Mouse (Mus musculus) spleen, embryonic (tissue): ENCODE measurements around the gene Emid1.

Experiments used
- CTCF ChIA-PET: fragments of 350-600 bp; sonication (Branson Sonifier 250); formaldehyde crosslinking; loops from one replicate; lab custom pipeline; 2022; lab: Charles Lee

Emid1 gene

DNA sequence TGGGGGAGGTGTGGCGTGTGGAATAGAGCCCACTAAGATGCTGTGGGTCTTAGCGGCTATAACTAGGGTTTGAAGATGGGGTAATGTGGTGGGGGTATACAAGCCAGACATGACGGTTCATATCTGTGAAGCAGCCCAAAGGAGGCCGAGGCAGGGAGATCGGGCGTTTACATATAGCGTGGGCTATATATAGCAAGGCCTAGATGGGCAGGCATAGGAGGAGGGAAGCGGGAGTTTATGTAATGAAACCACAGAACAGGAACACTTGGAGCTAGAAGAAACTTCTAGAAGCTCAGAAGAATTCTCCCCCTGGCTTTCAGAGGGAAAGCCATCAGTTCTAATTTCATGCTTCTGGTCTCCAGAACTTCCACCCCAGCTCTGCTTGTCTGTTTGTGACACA, 11.4 kb upstream of the Emid1 start:
- CTCF ChIA-PET = no interaction called here

DNA sequence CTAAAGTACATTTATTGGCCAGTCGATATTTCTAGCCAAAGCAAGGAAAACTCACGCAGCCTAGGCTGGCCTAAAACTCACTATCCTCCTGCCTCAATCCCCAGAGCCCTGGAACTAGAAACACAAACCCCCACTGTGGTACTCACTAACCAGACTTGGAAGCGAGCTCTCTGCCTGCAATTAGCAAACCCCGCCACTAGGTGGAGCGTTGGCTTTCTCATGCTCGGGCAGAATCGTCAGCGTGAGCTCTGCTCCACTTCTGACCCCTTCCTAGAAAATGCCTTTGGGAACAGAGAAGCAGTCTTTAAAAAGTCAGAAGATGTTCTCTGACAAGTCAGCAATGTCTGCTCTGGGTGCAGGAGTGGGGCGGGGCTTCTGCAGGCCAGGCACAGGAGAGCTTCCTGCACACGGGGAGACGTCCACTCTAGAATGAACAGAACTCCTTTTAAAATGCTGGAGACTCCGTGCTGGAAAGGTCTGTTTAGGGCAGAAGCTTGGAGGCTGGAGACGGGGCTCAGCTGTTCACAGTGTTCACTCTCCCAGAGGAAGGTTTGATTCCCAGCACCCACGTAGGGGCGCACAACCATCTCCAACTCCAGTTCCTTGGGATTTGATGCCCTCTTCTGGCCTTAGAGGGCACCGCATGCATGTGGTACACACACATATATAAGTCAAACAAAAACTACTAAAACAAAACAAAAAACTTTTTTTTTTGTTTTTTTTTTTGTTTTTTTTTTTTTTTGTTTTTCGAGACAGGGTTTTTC, 8.8 kb upstream of the Emid1 start:
- CTCF ChIA-PET = interaction anchor here (0.6 to 1.7 kb wide), 3 partner anchors 15 to 49 kb away, joined by 3 to 4 read pairs (median 4); no protein-coding TSS in a partner anchor

DNA sequence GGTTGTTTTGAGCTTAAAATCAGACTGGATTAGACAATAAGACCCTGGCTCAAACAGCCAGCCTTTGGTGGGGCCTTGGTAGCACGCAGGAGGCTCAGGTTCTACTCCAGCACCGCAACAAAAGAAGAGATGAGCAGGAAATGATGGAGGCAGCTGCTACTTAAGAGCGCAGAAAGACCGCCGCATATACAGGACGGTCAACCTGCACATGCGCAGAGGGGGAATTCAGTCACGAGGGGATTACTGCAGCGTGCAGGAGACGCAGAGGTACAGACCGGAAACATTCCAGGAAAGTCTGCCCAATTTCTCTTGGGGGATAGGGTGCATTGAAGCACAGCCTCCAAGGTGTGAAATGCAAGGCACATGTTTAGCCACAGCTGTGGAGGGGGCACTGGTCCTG, 6.0 kb upstream of the Emid1 start:
- CTCF ChIA-PET = interaction anchor here (1.2 kb wide), 1 partner anchor 20 kb away, joined by 3 read pairs; no protein-coding TSS in a partner anchor

DNA sequence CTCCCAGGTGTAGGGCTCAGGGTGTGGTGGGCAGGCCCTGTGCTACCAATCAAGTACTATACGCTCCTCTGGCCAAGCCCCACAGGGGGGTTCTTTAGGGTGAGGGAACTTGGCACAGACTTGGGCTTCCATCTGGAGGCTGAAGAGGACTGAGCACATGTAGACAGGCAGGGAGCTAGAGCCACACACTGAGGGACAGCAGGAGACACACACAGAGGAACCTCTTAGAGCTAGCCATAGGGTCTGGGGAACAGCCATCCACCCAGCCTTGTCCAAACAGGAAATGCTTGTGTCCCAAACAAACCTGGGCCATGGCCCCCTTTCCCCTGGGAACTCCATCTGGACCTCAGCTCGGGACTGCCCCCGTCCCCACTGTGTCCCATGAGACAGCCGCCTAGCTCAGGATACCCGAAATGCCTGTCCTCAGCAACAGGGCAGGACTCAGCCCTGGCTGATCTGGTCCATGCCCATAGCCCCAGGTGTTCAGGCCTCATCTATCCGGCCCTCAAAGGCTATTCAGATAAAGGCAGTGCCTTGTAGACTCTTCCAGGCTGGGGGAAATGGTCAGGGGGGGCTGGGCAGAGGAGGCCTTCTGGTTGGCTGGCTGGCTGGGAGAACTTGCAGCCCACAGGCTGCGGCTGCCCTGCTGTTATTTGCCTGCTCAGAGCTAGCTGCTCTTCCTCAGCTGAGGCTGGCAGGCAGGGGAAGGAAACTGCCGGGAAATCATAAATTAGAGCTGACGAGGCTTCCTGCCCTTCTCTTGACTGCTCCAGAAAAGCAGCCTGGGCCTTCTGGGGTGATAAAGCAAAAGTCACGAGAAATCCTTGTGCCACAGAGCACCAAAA, 3.1 kb upstream of the Emid1 start:
- CTCF ChIA-PET = no interaction called here

DNA sequence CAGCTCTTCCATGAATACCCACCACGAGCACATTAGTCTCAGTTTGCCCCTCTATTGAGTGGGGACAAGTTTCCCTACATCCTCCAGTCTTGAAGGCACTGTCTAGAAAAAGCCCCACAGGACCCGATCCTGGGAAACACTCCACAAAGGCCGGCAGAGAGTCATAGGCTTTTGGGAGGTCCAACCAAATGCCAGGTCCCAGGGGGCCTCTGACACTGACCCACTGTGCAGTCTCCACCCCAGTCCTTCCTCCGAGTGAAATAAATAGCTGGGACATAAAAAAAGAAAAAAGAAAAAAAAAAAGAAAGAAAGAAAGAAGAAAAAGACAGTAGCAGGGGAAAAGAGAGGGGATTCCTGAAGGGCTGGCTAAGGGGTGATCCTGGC, 818 bp downstream of the Emid1 start:
- CTCF ChIA-PET = no interaction called here

DNA sequence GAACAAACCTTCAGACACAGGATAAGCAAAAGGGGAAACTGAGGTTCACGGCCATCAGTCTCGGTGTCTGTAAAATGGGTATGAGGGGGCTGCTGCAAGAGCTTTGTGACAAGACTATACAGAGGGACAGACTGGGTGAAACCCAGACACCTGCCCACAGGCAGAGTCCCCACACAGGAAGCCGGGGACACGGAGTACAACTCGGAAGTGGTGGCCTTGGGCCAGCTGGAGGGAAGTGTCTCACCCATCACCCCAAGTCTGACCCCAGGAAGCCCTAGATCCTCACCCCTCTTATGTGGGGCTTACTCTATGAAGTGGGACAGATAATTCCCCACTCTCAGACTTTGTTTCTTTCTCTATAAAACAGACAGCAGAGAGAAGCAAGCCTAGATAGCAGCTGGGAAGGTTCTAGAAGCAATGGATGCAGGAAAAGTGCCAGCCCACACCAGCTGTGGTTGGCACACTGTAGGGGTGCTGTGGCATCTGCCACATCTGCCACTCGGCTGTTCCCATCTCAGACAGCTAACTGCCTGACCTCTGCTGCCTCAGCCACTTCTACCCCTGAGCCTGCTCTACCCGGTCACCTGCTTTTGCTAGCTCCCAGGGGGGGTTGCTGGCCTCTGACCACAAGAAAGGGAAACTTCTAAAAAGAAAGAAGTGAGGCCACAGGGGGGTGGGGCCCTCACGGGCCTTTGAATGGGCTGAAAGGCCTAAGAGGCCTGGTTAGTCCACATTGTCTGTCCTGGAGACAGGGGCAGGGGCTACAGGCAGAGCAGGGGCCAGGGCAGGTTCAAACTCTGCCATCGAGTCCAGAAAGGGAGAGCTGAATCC, 1.4 kb downstream of the Emid1 start:
- CTCF ChIA-PET = interaction anchor here (0.7 kb wide), 2 partner anchors 25 to 770 kb away, joined by 3 to 5 read pairs; no protein-coding TSS in a partner anchor

DNA sequence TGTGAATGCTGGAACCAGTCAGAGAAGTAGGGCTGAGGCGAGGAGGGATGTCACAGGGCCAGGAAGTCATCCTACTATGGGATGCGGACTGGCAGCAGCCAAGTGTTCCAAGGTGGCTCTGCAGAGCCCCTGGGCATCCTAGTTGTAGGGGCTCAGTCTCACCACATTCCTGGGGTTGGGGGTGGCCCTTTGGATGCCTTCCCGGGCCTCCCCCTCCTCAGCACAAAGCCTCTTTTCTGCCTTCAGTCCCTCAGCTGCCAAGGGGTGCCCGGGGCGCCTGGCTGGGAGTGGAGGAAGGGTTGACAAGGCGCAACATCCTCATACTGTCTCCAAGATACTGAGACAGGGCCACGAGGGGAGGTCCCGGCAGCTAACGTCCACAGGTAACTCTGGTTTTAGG, 2.1 kb downstream of the Emid1 start:
- CTCF ChIA-PET = interaction anchor here (0.7 kb wide), 1 partner anchor 24 kb away, joined by 3 read pairs; no protein-coding TSS in a partner anchor

DNA sequence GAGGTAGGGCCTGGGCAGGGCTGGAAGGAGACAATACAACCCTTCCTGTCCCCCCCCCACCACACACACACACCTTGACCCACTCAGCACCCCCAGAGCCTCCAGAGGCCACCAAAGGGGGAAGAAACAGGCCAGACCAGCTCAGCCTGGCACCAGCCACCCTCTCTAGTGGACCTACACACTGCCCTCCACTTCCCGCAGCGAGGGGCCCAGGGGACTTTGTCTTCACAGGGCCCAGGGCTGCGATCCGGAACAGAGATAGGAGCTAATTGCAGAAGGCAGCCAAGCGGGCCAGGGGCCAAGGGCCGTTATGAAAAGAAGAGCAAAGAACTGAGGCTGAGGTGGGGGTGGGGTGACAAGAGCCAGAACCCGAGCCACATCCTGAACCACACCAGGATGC, 2.8 kb downstream of the Emid1 start:
- CTCF ChIA-PET = no interaction called here

DNA sequence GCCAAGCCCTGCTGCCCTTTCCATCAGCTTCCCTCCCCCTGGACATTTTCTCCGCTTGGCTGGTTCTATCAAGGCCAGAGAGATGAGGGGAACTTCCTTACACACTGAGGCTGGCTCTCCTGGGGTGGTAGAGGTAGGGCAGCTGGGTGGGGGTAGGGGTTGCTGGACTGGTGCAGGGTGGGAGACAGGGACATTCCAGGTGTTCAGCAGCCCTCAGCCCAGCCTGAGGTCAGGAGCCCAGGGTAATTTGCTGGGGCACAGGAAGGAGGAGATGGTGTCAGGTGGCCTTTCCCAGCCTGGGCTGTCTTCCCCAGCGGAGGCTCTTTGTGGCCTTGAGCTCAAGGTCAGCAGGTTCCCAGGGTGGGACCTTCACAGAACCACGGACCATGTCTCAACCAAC, 6.5 kb downstream of the Emid1 start:
- CTCF ChIA-PET = interaction anchor here (1.4 kb wide), 1 partner anchor 15 kb away, joined by 4 read pairs; no protein-coding TSS in a partner anchor

DNA sequence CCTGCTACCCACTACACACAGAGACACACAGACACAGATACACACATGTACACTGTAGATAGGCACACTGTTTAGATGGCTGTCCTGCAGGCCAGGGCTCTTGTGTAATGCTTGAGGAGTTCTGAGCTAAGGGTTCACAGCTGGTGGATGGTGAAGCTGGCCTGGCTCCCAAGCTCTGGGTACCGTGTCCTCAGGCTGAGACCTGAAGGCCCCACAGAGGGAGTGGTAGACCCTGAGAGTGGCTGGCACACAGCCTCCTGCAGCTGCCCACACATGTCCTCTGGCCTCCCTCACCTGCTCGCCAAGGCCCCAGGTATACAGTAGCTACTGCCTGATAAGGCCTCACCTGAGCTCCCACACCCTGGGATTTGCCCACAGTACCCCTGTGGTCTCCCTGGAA, 10.1 kb downstream of the Emid1 start:
- CTCF ChIA-PET = no interaction called here

DNA sequence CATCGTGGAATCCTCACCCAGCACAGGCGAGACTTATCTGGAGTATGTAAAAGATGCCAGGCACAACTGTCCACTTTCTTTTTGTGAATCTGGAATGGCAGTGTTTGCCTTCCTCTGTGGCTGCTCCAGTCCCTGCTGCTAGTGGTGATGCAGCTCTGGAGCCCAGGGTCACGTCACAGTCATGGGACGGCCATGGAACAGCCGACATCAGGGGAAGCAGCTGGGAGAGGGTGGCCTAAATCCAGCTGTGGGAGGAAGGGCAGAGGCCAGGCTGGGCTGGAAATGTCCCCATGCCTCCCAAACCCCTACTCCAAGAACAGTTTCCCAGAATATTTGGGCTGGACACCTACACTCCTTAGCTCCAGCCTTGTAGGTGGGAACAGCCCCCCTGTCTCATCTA, 10.8 kb downstream of the Emid1 start:
- CTCF ChIA-PET = no interaction called here

DNA sequence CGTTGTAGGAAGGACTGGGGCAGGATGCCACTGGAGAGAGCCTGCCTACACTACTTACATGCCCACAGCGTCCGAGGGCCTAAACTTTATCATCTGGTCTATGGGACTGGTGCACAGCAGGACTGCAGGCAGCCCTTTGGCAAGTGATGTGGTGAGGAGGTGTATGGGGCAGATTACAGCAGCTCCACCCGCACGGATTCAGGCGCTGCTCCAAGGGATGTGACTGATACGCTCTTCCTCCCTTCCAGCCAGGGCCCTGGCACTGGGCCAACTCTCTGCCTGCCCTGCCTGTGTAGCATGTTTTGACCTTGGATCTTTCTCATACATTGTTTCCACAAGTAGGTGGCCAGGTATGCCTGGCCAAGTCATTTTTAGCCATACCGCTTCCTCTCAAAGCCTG, 11.4 kb downstream of the Emid1 start:
- CTCF ChIA-PET = no interaction called here

DNA sequence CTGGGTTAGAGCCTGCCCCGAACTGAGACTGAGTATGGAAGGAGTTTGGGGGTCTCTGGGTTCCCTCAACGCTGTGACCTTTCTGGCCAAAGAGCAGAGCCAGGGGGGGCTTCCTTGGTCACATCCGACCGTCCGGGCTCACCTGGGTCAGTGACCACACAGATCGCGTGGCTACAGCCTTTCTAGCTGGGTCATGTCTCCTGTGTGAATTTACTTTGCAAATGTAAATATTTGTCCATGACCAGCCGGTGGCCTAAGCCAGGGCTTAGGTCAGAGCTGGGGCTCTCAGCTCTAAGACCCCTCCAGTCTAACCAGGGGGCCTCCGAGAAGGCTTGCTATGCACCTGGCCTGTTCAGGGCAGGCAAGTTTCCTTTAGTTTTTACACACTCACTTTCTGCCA, 12.7 kb downstream of the Emid1 start:
- CTCF ChIA-PET = no interaction called here

DNA sequence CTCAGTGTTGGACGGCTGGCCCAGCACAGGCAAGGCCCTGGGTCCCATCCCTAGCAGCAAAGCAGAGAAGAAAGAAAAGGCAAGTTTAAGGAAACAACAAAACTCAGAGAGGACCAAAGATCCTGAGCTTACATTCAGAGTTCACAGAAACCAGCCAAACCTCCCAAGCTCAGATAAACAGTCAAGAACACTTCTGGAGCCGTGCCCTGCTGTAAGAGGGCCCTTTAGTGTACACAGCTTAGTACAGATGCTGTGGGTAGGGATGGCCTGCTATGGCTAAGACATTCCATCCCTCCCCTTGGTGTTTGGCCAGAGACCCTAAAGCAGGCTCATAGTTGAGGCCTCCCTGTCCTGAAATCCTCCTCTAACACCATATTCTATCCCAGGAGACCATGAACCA, 13.4 kb downstream of the Emid1 start:
- CTCF ChIA-PET = interaction anchor here (0.7 kb wide), 1 partner anchor 57 kb away, joined by 3 read pairs; no protein-coding TSS in a partner anchor

DNA sequence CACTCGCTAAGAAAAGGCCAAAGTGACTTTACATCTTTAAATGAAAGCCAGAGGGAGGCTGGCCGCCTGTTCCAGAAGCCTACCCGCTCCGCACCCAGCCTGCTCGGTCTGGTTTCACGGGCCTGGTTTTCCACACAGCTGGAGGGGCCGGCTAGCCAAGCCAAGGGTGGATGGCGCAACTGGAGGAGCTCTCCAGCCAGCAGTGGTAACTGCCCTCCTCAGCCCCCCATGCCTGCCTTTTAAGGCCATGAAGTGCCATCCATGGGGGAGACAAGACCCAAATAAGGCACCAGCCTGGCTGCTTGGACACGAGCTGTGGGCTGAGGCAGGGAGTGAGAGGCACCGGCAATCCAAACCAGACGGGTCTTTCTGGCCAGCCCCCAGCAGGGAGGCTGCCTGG, 16.1 kb downstream of the Emid1 start:
- CTCF ChIA-PET = no interaction called here

DNA sequence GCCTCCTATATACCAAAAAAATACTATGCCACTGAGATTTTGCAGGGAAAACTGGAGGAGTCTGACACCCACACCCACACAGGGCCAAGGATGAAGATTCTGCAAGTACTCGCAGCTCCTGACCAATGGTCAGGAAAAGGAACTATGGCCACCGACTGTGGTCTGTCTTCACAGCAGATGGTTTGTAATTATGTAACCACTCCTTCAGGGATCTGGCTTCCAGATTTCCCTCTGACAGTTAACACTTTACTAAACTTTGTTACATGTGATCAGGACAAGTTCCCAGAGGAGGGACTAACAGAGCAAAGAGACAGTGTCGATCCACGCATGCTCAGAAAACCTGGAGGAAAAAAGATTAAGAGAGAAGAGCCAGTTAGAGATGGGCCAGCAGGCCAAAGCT, 19.3 kb downstream of the Emid1 start:
- CTCF ChIA-PET = no interaction called here

DNA sequence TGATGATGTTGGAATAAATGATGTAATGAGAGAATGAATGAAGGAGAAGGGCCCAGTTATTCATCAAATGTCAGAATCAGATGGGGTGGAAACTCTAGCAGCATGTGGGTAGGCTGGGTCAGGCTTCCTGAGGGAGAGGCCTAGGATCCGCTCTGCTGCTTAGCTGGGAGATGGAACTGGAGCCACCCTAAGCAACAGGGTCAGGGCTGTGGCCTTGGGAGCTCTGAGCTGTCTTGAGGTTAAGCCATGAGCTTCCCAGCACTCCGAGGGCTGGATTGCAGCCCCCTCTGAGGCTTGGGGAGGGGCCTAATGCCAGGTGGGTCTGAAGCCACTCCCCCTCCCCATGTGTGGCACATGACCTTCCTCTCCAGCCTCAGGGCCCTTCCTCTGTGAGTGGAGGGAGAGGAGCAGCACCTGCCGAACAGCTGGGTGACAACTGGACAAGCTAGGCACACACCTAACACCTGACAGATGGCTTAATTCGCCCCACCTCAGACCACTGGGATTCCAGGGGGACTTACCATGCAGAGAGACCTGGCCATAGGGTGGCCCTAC, 21.9 kb downstream of the Emid1 start:
- CTCF ChIA-PET = no interaction called here

DNA sequence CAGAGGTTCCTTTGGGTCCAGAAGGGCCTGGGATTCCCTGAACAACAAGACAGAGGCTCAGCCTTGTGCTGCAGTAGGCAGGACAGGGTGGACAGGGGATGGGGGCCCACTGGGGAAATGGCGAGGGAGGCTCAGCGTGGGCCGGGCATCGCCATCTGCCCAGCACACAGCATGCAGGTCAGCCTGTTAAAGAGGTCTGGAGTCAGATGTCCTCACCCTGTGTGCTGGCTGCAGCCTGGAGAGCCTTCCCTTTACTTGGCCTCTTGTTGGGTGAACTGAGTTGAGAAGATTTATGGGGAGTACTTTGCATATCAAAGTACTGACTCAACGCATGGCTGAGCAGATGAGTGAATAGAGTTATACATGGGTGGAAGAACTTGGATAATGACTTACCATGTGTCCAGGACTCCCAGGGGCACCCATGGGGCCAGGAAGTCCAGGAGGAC, 23.0 kb downstream of the Emid1 start:
- CTCF ChIA-PET = no interaction called here

DNA sequence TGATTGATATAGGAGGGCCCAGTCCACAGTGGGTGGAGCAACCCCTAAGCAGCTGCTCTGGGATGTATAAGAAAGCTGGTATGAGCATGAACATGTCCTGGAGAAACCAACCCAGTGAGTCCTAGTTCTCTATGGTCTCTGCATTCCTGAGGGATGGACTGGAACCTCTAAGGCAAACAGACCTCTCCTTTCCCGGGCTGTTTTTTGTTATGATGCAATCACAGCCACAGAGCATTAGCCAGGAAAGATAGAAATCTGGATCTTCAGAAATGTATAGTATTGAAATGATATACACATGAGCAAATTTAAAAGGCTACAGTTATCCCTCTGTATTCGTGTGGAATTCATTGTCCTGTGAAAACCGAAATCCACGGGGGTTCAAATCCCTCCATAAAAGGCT, 26.3 kb downstream of the Emid1 start:
- CTCF ChIA-PET = interaction anchor here (1.0 kb wide), 1 partner anchor 24 kb away, joined by 3 read pairs; no protein-coding TSS in a partner anchor

DNA sequence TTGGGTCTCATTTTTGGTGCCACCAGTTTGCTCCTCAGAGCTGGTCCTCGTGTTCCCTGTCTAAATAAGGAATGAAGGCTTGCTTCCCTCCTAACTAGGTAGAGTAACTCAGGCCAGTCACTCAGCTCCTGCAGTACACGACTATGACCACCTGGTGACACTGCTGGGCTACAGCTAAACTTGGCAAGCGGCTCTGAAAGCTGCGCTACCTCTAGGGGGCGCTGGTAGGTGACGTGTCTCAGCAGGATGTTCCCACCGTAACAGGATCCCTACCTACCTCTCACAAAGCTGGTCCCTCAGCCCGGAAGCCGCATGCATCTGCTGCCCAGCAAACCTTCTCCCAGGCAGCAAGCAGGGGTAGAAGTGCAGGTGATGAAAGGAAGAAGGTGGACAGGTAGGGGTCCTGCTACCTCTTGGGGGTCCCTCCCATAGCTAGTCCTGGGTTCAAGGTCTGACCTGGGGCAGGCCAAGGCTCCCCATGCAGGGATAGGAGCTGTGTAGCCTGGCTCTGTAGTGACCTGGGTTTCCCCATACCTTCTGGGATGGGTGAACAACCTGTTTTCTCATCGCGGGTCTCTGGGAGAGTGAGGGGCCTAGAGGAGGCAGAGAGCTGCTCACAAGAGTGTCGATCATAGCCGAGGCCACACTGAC, 37.0 kb downstream of the Emid1 start:
- CTCF ChIA-PET = interaction anchor here (0.6 to 1.4 kb wide), 4 partner anchors 15 to 72 kb away, joined by 3 read pairs; no protein-coding TSS in a partner anchor
